Mouse (Mus musculus) kidney, embryonic 15.5 days (tissue): ENCODE results near the gene Ecm2. TPM values are rescaled to one million over a fixed set of nuclear protein-coding genes. Genes with fewer than 3 reads are reported as not detected.

Experiments used
- ATAC-seq: fragments of 200-750 bp; cut with Nextera tagmentation; replicated peaks from 2 replicates; pipeline ENCODE4 v1.8.0; 2017; ENCODE audit warnings: moderate TSS enrichment; ENCODE audit not compliant: low FRiP score
- H3K27ac ChIP-seq: fragments of 300-500 bp; sonication (generic); 2 replicates; pipeline ENCODE4 v1.5.1; 2015; ENCODE audit warnings: mild to moderate bottlenecking, inconsistent platforms
- H3K27me3 ChIP-seq: fragments of 300-500 bp; sonication (generic); 2 replicates; pipeline ENCODE4 v1.6.1; 2015; ENCODE audit warnings: inconsistent platforms
- H3K36me3 ChIP-seq: fragments of 300-500 bp; sonication (generic); 2 replicates; pipeline ENCODE4 v1.6.1; 2015; ENCODE audit warnings: inconsistent platforms
- H3K4me1 ChIP-seq: fragments of 300-500 bp; sonication (generic); 2 replicates; pipeline ENCODE4 v1.6.1; 2015; ENCODE audit warnings: inconsistent platforms
- H3K4me2 ChIP-seq: fragments of 300-500 bp; sonication (generic); 2 replicates; pipeline ENCODE4 v1.6.1; 2015; ENCODE audit warnings: moderate library complexity, mild to moderate bottlenecking, inconsistent platforms
- H3K4me3 ChIP-seq: fragments of 300-500 bp; sonication (generic); replicated peaks from 2 replicates; pipeline ENCODE4 v1.5.1; 2015; ENCODE audit warnings: mild to moderate bottlenecking, inconsistent platforms
- H3K9ac ChIP-seq: fragments of 300-500 bp; sonication (generic); 2 replicates; pipeline ENCODE4 v1.6.1; 2015; ENCODE audit warnings: mild to moderate bottlenecking, inconsistent platforms
- H3K9me3 ChIP-seq: fragments of 300-500 bp; sonication (generic); replicated peaks from 2 replicates; pipeline ENCODE4 v1.6.1; 2016; ENCODE audit warnings: inconsistent platforms
- WGBS: fragments of 180-500 bp; shearing (Covaris S2); methylation state at CpG from one replicate; pipeline ENCODE4 v1.1.7; 2015; ENCODE audit warnings: mixed read lengths; 5-methylcytosine and 5-hydroxymethylcytosine counted together
- polyA plus RNA-seq: library from polyadenylated mRNA; unstranded; fragments of >200 nt; fragmentation: Nextera tagmentation; extraction: Ambion mirVana; gene quantifications from 2 replicates; pipeline ENCODE4 v1.2.1, GENCODE M21; 2015

Gene Ecm2
- polyA plus RNA-seq, 1 experiment from 2014 or later, result 1.0 TPM

GRCm38 (mm10) chr13:49471981-49472675 lies 32.5 kb upstream of the Ecm2 start:
- no peak for ATAC-seq

GRCm38 (mm10) chr13:49472676-49473005 lies 32.0 kb upstream of the Ecm2 start:
- Histone ChIP-seq H3K9ac (no peak overlapping the region), H3K4me1 (no peaks in the 10 kb centered on the region), H3K27me3 (no peaks in the 10 kb centered on the region), H3K4me2 (no peak overlapping the region), H3K36me3 (no peaks in the 10 kb centered on the region), H3K4me3 (no peak overlapping the region), H3K9me3 (no peaks in the 10 kb centered on the region), H3K27ac (no peak overlapping the region)
- ATAC-seq, result no peak
- WGBS, result 90% methylated on average over 6 of the region's 6 CpGs

More at GRCm38 (mm10) chr13:49471981-49472675, 32.5 kb upstream of the Ecm2 start:
- no peak overlapping the region for H3K27ac ChIP-seq
- no peak overlapping the region for H3K9ac ChIP-seq
- no peaks in the 10 kb centered on the region for H3K36me3 ChIP-seq
- no peaks in the 10 kb centered on the region for H3K27me3 ChIP-seq
- H3K4me3 ChIP-seq, result no peak overlapping the region
- WGBS, result 75% methylated on average over 4 of the region's 4 CpGs
- no peaks in the 10 kb centered on the region for H3K4me1 ChIP-seq
- H3K4me2 ChIP-seq, result no peak overlapping the region
- H3K9me3 ChIP-seq, result no peaks in the 10 kb centered on the region

- no peaks in the 10 kb centered on the region for H3K36me3 ChIP-seq
These were observed 26.7 kb upstream of the Ecm2 start for GRCm38 (mm10) chr13:49477887-49478286.

GRCm38 (mm10) chr13:49478851-49479374 lies 25.7 kb upstream of the Ecm2 start:
- 85% methylated on average over 6 of the region's 6 CpGs for WGBS
- H3K36me3 ChIP-seq, result no peaks in the 10 kb centered on the region
- no peak overlapping the region for H3K4me3 ChIP-seq
- no peak overlapping the region for H3K4me2 ChIP-seq
- no peak overlapping the region for H3K27ac ChIP-seq
- H3K4me1 ChIP-seq, result peaks cover 2% of the 10 kb centered on the region; the same call in 1 of the 2 replicates
- no peak for ATAC-seq
- H3K27me3 ChIP-seq, result no peaks in the 10 kb centered on the region
- no peak overlapping the region for H3K9ac ChIP-seq
- H3K9me3 ChIP-seq, result no peaks in the 10 kb centered on the region

More at GRCm38 (mm10) chr13:49477887-49478286, 26.7 kb upstream of the Ecm2 start:
- Histone ChIP-seq H3K4me1 (peaks cover 2% of the 10 kb centered on the region; the same call in 1 of the 2 replicates), H3K9me3 (no peaks in the 10 kb centered on the region), H3K4me2 (no peak overlapping the region), H3K27ac (peak overlapping the region; percentile 29; the same call in 1 of the 2 replicates), H3K4me3 (no peak overlapping the region), H3K27me3 (no peaks in the 10 kb centered on the region), H3K9ac (no peak overlapping the region)
- no peak for ATAC-seq
- WGBS, result 69% methylated on average over 3 of the region's 3 CpGs

- Histone ChIP-seq H3K27me3 (no peaks in the 10 kb centered on the region), H3K27ac (no peak overlapping the region), H3K4me1 (peaks cover 2% of the 10 kb centered on the region; the same call in 1 of the 2 replicates), H3K9me3 (no peaks in the 10 kb centered on the region), H3K4me2 (no peak overlapping the region), H3K36me3 (no peaks in the 10 kb centered on the region), H3K9ac (no peak overlapping the region), H3K4me3 (no peak overlapping the region)
- WGBS, result 85% methylated on average over 4 of the region's 4 CpGs
- ATAC-seq, result no peak
These were observed 25.2 kb upstream of the Ecm2 start for GRCm38 (mm10) chr13:49479399-49479798.

GRCm38 (mm10) chr13:49480057-49480456 lies 24.6 kb upstream of the Ecm2 start:
- no peak for ATAC-seq
- 62% methylated on average over 2 of the region's 2 CpGs for WGBS
- peaks cover 2% of the 10 kb centered on the region; the same call in 1 of the 2 replicates for H3K4me1 ChIP-seq
- H3K4me3 ChIP-seq, result no peak overlapping the region
- H3K27me3 ChIP-seq, result no peaks in the 10 kb centered on the region
- H3K27ac ChIP-seq, result no peak overlapping the region
- H3K4me2 ChIP-seq, result no peak overlapping the region
- no peak overlapping the region for H3K9ac ChIP-seq
- no peaks in the 10 kb centered on the region for H3K9me3 ChIP-seq
- no peaks in the 10 kb centered on the region for H3K36me3 ChIP-seq

GRCm38 (mm10) chr13:49480551-49480950 lies 24.1 kb upstream of the Ecm2 start:
- no peak for ATAC-seq
- Histone ChIP-seq H3K36me3 (no peaks in the 10 kb centered on the region), H3K4me3 (no peak overlapping the region)

GRCm38 (mm10) chr13:49485388-49485787 lies 19.2 kb upstream of the Ecm2 start:
- Histone ChIP-seq H3K27me3 (no peaks in the 10 kb centered on the region), H3K36me3 (no peaks in the 10 kb centered on the region)

More at GRCm38 (mm10) chr13:49480551-49480950, 24.1 kb upstream of the Ecm2 start:
- Histone ChIP-seq H3K4me2 (no peak overlapping the region), H3K9me3 (no peaks in the 10 kb centered on the region), H3K27ac (peak overlapping the region; percentile 41; the same call in 1 of the 2 replicates), H3K9ac (no peak overlapping the region), H3K4me1 (peaks cover 2% of the 10 kb centered on the region; the same call in 1 of the 2 replicates), H3K27me3 (no peaks in the 10 kb centered on the region)
- WGBS, result 76% methylated on average over 5 of the region's 5 CpGs

GRCm38 (mm10) chr13:49492376-49493368 lies 11.9 kb upstream of the Ecm2 start, which contains the start of gene Tes3-ps:
TSS of gene Tes3-ps (plus strand) at chr13:49493318.
- no peaks in the 10 kb centered on the region for H3K36me3 ChIP-seq
- 63% methylated on average over 6 of the region's 6 CpGs for WGBS
- no peak within 1 kb of the TSS for H3K27ac ChIP-seq

More at GRCm38 (mm10) chr13:49485388-49485787, 19.2 kb upstream of the Ecm2 start:
- Histone ChIP-seq H3K27ac (no peak overlapping the region), H3K4me1 (no peaks in the 10 kb centered on the region), H3K4me2 (no peak overlapping the region), H3K9ac (no peak overlapping the region), H3K4me3 (no peak overlapping the region), H3K9me3 (no peaks in the 10 kb centered on the region)
- WGBS, result 89% methylated on average over 5 of the region's 5 CpGs
- ATAC-seq, result no peak

GRCm38 (mm10) chr13:49505776-49506175 lies 1.2 kb downstream of the Ecm2 start:
- Histone ChIP-seq H3K4me3 (no peak overlapping the region), H3K9ac (no peak overlapping the region), H3K27me3 (no peaks in the 10 kb centered on the region), H3K9me3 (no peaks in the 10 kb centered on the region), H3K4me2 (no peak overlapping the region), H3K4me1 (peaks cover 3% of the 10 kb centered on the region; the same call in 1 of the 2 replicates), H3K27ac (no peak overlapping the region), H3K36me3 (no peaks in the 10 kb centered on the region)
- ATAC-seq, result no peak
- 81% methylated on average over 4 of the region's 4 CpGs for WGBS

More at GRCm38 (mm10) chr13:49492376-49493368, 11.9 kb upstream of the Ecm2 start, which contains the start of gene Tes3-ps:
- Histone ChIP-seq H3K27me3 (no peaks in the 10 kb centered on the region), H3K4me2 (no peak within 1 kb of the TSS), H3K9me3 (no peaks in the 10 kb centered on the region), H3K9ac (no peak within 1 kb of the TSS), H3K4me3 (no peak within 1 kb of the TSS), H3K4me1 (0 out of 2 replicates have a peak, but pooled peaks cover 2% of the 10 kb centered on the region)
- ATAC-seq, result no peak

GRCm38 (mm10) chr13:49507176-49507575 lies 2.6 kb downstream of the Ecm2 start:
- WGBS, result 66% methylated on average over 3 of the region's 3 CpGs
- Histone ChIP-seq H3K27me3 (no peaks in the 10 kb centered on the region), H3K4me3 (no peak overlapping the region), H3K4me1 (peaks cover 3% of the 10 kb centered on the region; the same call in 1 of the 2 replicates), H3K36me3 (no peaks in the 10 kb centered on the region), H3K9ac (no peak overlapping the region), H3K27ac (no peak overlapping the region), H3K4me2 (no peak overlapping the region), H3K9me3 (no peaks in the 10 kb centered on the region)
- no peak for ATAC-seq
